Mouse (Mus musculus): ENCODE results near the gene Ccdc22. TPM values are rescaled to one million over a fixed set of nuclear protein-coding genes. Genes with fewer than 3 reads are reported as not detected.

Gene Ccdc22
- polyA plus RNA-seq, 1 experiment from 2014 or later, result 18.2 TPM

GRCm38 (mm10) chrX:7604004-7604403 is 1.3 kb downstream of the Ccdc22 start:
- WGBS (ENCODE audit: missing documents), result 25% methylated on average over 5 of the region's 7 CpGs

GRCm38 (mm10) chrX:7595371-7595770 is 9.9 kb downstream of the Ccdc22 start:
- no peaks in the 10 kb centered on the region; the same call in 1 of the 2 replicates for H3K79me2 ChIP-seq (ENCODE audit: inconsistent target)
- 96% methylated on average over 9 of the region's 9 CpGs for WGBS (ENCODE audit: missing documents)
- H3K27ac ChIP-seq, result no peak overlapping the region
- H3K4me3 ChIP-seq (ENCODE audit: inconsistent target), result no peak overlapping the region
- H3K36me3 ChIP-seq (ENCODE audit: inconsistent target), result peaks cover 18% of the 10 kb centered on the region; the same call in 1 of the 2 replicates

More at GRCm38 (mm10) chrX:7604004-7604403, 1.3 kb downstream of the Ccdc22 start:
- peak overlapping the region; percentile 31; the same call in 1 of the 2 replicates for H3K27ac ChIP-seq
- H3K4me3 ChIP-seq (ENCODE audit: inconsistent target), result peak overlapping the region; percentile 61
- peaks cover 33% of the 10 kb centered on the region; the same call in 1 of the 2 replicates for H3K79me2 ChIP-seq (ENCODE audit: inconsistent target)
- no peaks in the 10 kb centered on the region for H3K36me3 ChIP-seq (ENCODE audit: inconsistent target)

- WGBS (ENCODE audit: missing documents), result 94% methylated on average over 2 of the region's 5 CpGs
- H3K36me3 ChIP-seq (ENCODE audit: inconsistent target), result no peaks in the 10 kb centered on the region
- H3K27ac ChIP-seq, result no peak overlapping the region
- no peak overlapping the region for H3K4me3 ChIP-seq (ENCODE audit: inconsistent target)
- no peaks in the 10 kb centered on the region for H3K79me2 ChIP-seq (ENCODE audit: inconsistent target)
Observed at GRCm38 (mm10) chrX:7586356-7586755, 19.0 kb downstream of the Ccdc22 start.

- Histone ChIP-seq H3K36me3 (ENCODE audit: inconsistent target) (no peaks in the 10 kb centered on the region), H3K4me3 (ENCODE audit: inconsistent target) (no peak overlapping the region), H3K27ac (no peak overlapping the region), H3K79me2 (ENCODE audit: inconsistent target) (no peaks in the 10 kb centered on the region)
- 95% methylated on average over 11 of the region's 11 CpGs for WGBS (ENCODE audit: missing documents)
Observed at GRCm38 (mm10) chrX:7583881-7584280, 21.4 kb downstream of the Ccdc22 start.

- Histone ChIP-seq H3K4me3 (ENCODE audit: inconsistent target) (no peak overlapping the region), H3K36me3 (ENCODE audit: inconsistent target) (no peaks in the 10 kb centered on the region), H3K27ac (no peak overlapping the region), H3K79me2 (ENCODE audit: inconsistent target) (no peaks in the 10 kb centered on the region)
- 91% methylated on average over 2 of the region's 2 CpGs for WGBS (ENCODE audit: missing documents)
Observed at GRCm38 (mm10) chrX:7581151-7581550, 24.2 kb downstream of the Ccdc22 start.

GRCm38 (mm10) chrX:7574885-7575231 is 30.5 kb downstream of the Ccdc22 start:
- Histone ChIP-seq H3K27ac (no peak overlapping the region), H3K4me3 (ENCODE audit: inconsistent target) (peak overlapping the region; percentile 33), H3K79me2 (ENCODE audit: inconsistent target) (no peaks in the 10 kb centered on the region; the same call in 1 of the 2 replicates), H3K36me3 (ENCODE audit: inconsistent target) (no peaks in the 10 kb centered on the region)
- WGBS (ENCODE audit: missing documents), result 25% methylated on average over 6 of the region's 6 CpGs

GRCm38 (mm10) chrX:7574087-7574884 is 31.0 kb downstream of the Ccdc22 start, which contains the start of gene Ppp1r3f:
Gene Ppp1r3f, minus strand, starts transcription at chrX:7574283.
- WGBS (ENCODE audit: missing documents), result 18% methylated on average over 38 of the region's 65 CpGs
- Histone ChIP-seq H3K27ac (no peak within 1 kb of the TSS), H3K36me3 (ENCODE audit: inconsistent target) (no peaks in the 10 kb centered on the region), H3K4me3 (ENCODE audit: inconsistent target) (peak within 1 kb of the TSS; percentile 33), H3K79me2 (ENCODE audit: inconsistent target) (no peaks in the 10 kb centered on the region; the same call in 1 of the 2 replicates)

- H3K4me3 ChIP-seq (ENCODE audit: inconsistent target), result peak within 1 kb of the TSS; percentile 33
- no peaks in the 10 kb centered on the region for H3K36me3 ChIP-seq (ENCODE audit: inconsistent target)
- H3K79me2 ChIP-seq (ENCODE audit: inconsistent target), result no peaks in the 10 kb centered on the region; the same call in 1 of the 2 replicates
- WGBS (ENCODE audit: missing documents), result 44% methylated on average over 57 of the region's 72 CpGs
- H3K27ac ChIP-seq, result no peak within 1 kb of the TSS
Observed at GRCm38 (mm10) chrX:7573176-7574086, 31.9 kb downstream of the Ccdc22 start, which contains the start of gene Foxp3. Gene Foxp3, plus strand, starts transcription at chrX:7573644.

- H3K4me3 ChIP-seq (ENCODE audit: inconsistent target), result no peak overlapping the region
Observed at GRCm38 (mm10) chrX:7572466-7572865, 32.9 kb downstream of the Ccdc22 start.

GRCm38 (mm10) chrX:7571565-7572136 is 33.7 kb downstream of the Ccdc22 start:
- no peaks in the 10 kb centered on the region; the same call in 1 of the 2 replicates for H3K79me2 ChIP-seq (ENCODE audit: inconsistent target)
- H3K4me3 ChIP-seq (ENCODE audit: inconsistent target), result no peak overlapping the region
- H3K27ac ChIP-seq, result no peak overlapping the region
- H3K36me3 ChIP-seq (ENCODE audit: inconsistent target), result no peaks in the 10 kb centered on the region
- 73% methylated on average over 9 of the region's 9 CpGs for WGBS (ENCODE audit: missing documents)

More at GRCm38 (mm10) chrX:7572466-7572865, 32.9 kb downstream of the Ccdc22 start:
- Histone ChIP-seq H3K79me2 (ENCODE audit: inconsistent target) (no peaks in the 10 kb centered on the region; the same call in 1 of the 2 replicates), H3K27ac (no peak overlapping the region), H3K36me3 (ENCODE audit: inconsistent target) (no peaks in the 10 kb centered on the region)
- WGBS (ENCODE audit: missing documents), result 69% methylated on average over 8 of the region's 10 CpGs

GRCm38 (mm10) chrX:7570481-7571175 is 34.7 kb downstream of the Ccdc22 start:
- 64% methylated on average over 7 of the region's 7 CpGs for WGBS (ENCODE audit: missing documents)
- Histone ChIP-seq H3K36me3 (ENCODE audit: inconsistent target) (no peaks in the 10 kb centered on the region), H3K79me2 (ENCODE audit: inconsistent target) (no peaks in the 10 kb centered on the region; the same call in 1 of the 2 replicates), H3K4me3 (ENCODE audit: inconsistent target) (no peak overlapping the region), H3K27ac (no peak overlapping the region)

GRCm38 (mm10) chrX:7567491-7567890 is 37.8 kb downstream of the Ccdc22 start:
- Histone ChIP-seq H3K36me3 (ENCODE audit: inconsistent target) (no peaks in the 10 kb centered on the region), H3K27ac (no peak overlapping the region), H3K4me3 (ENCODE audit: inconsistent target) (no peak overlapping the region), H3K79me2 (ENCODE audit: inconsistent target) (no peaks in the 10 kb centered on the region; the same call in 1 of the 2 replicates)
- 94% methylated on average over 7 of the region's 9 CpGs for WGBS (ENCODE audit: missing documents)

GRCm38 (mm10) chrX:7566352-7566751 is 39.0 kb downstream of the Ccdc22 start:
- 72% methylated on average over 6 of the region's 6 CpGs for WGBS (ENCODE audit: missing documents)
- no peak overlapping the region for H3K27ac ChIP-seq
- H3K79me2 ChIP-seq (ENCODE audit: inconsistent target), result no peaks in the 10 kb centered on the region; the same call in 1 of the 2 replicates
- H3K4me3 ChIP-seq (ENCODE audit: inconsistent target), result no peak overlapping the region
- H3K36me3 ChIP-seq (ENCODE audit: inconsistent target), result no peaks in the 10 kb centered on the region

- H3K79me2 ChIP-seq (ENCODE audit: inconsistent target), result no peaks in the 10 kb centered on the region
- H3K36me3 ChIP-seq (ENCODE audit: inconsistent target), result no peaks in the 10 kb centered on the region
- no peak overlapping the region for H3K4me3 ChIP-seq (ENCODE audit: inconsistent target)
- WGBS (ENCODE audit: missing documents), result 36% methylated on average over 2 of the region's 2 CpGs
- H3K27ac ChIP-seq, result no peak overlapping the region
Observed at GRCm38 (mm10) chrX:7563076-7563475, 42.2 kb downstream of the Ccdc22 start.
